Mouse (Mus musculus) erythroblast, embryonic 14.5 days (primary cell): ENCODE results near the gene Fbxo47.

Experiments
- GATA1 ChIP-seq: IDR thresholded peaks from 2 replicates; pipeline ENCODE4 v1.6.1; 2012; ENCODE audit warnings: low read length, inconsistent platforms, mixed read lengths
- TAL1 ChIP-seq: IDR thresholded peaks from 3 replicates; pipeline ENCODE4 v1.6.1; 2012; ENCODE audit warnings: low read length, inconsistent platforms, mixed read lengths

- TF ChIP-seq GATA1 (no peak), TAL1 (no peak)
Observed at GRCm38 (mm10) chr11:97905540-97905939, 21.6 kb upstream of the Fbxo47 start.
